8 mouse cellular contexts compared by ENCODE assay signal in genomic region chr13:49320040-49320439, GRCm38 (mm10). TPM values are rescaled to one million over a fixed set of nuclear protein-coding genes. Genes with fewer than 3 reads are reported as not detected.
DNase-seq lines count a peak whose midpoint lies in the region; ATAC-seq and TF ChIP-seq lines count a peak whose summit lies in the region.
"Had no signal": no experiment of that assay in that cellular context is flagged by ENCODE, and none has a peak within 500 bp of the region (broad histone marks: within the 10 kb centered on the region; RNA-seq: fewer than 3 reads in every experiment).

Gene Fgd3, minus strand, starts transcription at chr13:49320311.

- TF ChIP-seq CTCF in C2C12 (IDR thresholded peaks at IDR 0.05; ENCODE audit: control insufficient read depth, insufficient read depth, insufficient read length), result no peak
- TF ChIP-seq CTCF in left cerebral cortex, adult 2 months (IDR thresholded peaks at IDR 0.05), result no peak
- TF ChIP-seq CTCF in midbrain, postnatal 0 days (IDR thresholded peaks at IDR 0.05), result no peak

- no peaks in the 10 kb centered on the region for H3K27me3 ChIP-seq in C2C12 (ENCODE audit: control insufficient read depth, insufficient read depth, insufficient read length)
- H3K27me3 ChIP-seq in embryonic facial prominence, embryonic 13.5 days, result no peaks in the 10 kb centered on the region
- H3K27me3 ChIP-seq in hindbrain, embryonic 10.5 days (ENCODE audit: insufficient read depth, poor library complexity, severe bottlenecking), result peaks cover 61% of the 10 kb centered on the region
- H3K27me3 ChIP-seq in midbrain, postnatal 0 days (ENCODE audit: insufficient read depth, low read length), result no peaks in the 10 kb centered on the region

- peaks cover 33% of the 10 kb centered on the region for H3K79me3 ChIP-seq in C2C12 (ENCODE audit: low read depth)

- DNase-seq in ES-CJ7 (ENCODE audit: low read depth, low spot score), result peak; percentile 15
- DNase-seq in hindbrain, embryonic 10.5 days (ENCODE audit: low spot score), result peak; percentile 91
- peak; percentile 61 to 62 for DNase-seq in left cerebral cortex, adult 2 months (ENCODE audit: extremely low spot score in 1 of 2, low spot score in 2 of 2)
- DNase-seq in midbrain, postnatal 0 days (ENCODE audit: low spot score), result peak; percentile 87
- DNase-seq in testis, postnatal 14 days (ENCODE audit: low spot score), result peak; percentile 40

- H3K36me3 ChIP-seq in C2C12 (ENCODE audit: control insufficient read depth, insufficient read depth), result peaks cover 13% of the 10 kb centered on the region
- no peaks in the 10 kb centered on the region for H3K36me3 ChIP-seq in embryonic facial prominence, embryonic 13.5 days
- H3K36me3 ChIP-seq in hindbrain, embryonic 10.5 days, result no peaks in the 10 kb centered on the region
- H3K36me3 ChIP-seq in midbrain, postnatal 0 days (ENCODE audit: insufficient read depth, low read length), result no peaks in the 10 kb centered on the region

- H3K4me1 ChIP-seq in embryonic facial prominence, embryonic 13.5 days, result peaks cover 36% of the 10 kb centered on the region
- H3K4me1 ChIP-seq in hindbrain, embryonic 10.5 days (replicated peaks), result peaks cover 68% of the 10 kb centered on the region
- peaks cover 13% of the 10 kb centered on the region; the same call in 1 of the 2 replicates for H3K4me1 ChIP-seq in midbrain, postnatal 0 days (ENCODE audit: insufficient read depth, low read length)

- H3K27ac ChIP-seq in embryonic facial prominence, embryonic 13.5 days, result peak within 1 kb of the TSS; percentile 19; the same call in 1 of the 2 replicates
- peak within 1 kb of the TSS; percentile 83 for H3K27ac ChIP-seq in hindbrain, embryonic 10.5 days
- peak within 1 kb of the TSS; percentile 20 for H3K27ac ChIP-seq in left cerebral cortex, adult 2 months
- no peak within 1 kb of the TSS for H3K27ac ChIP-seq in midbrain, postnatal 0 days (ENCODE audit: low read depth, low read length)

- peak within 1 kb of the TSS; percentile 67 for H3K9ac ChIP-seq in embryonic facial prominence, embryonic 13.5 days
- peak within 1 kb of the TSS; percentile 42 for H3K9ac ChIP-seq in midbrain, postnatal 0 days (replicated peaks; ENCODE audit: low read length, poor library complexity, severe bottlenecking)

- no peaks in the 10 kb centered on the region for H3K9me3 ChIP-seq in embryonic facial prominence, embryonic 13.5 days
- no peaks in the 10 kb centered on the region for H3K9me3 ChIP-seq in hindbrain, embryonic 10.5 days
- H3K9me3 ChIP-seq in midbrain, postnatal 0 days (ENCODE audit: low read length), result no peaks in the 10 kb centered on the region

- H3K4me3 ChIP-seq in C2C12 (ENCODE audit: insufficient read depth, poor library complexity, severe bottlenecking), result peak within 1 kb of the TSS; percentile 43
- H3K4me3 ChIP-seq in embryonic facial prominence, embryonic 13.5 days, result peak within 1 kb of the TSS; percentile 37
- H3K4me3 ChIP-seq in hindbrain, embryonic 10.5 days, result peak within 1 kb of the TSS; percentile 47
- H3K4me3 ChIP-seq in left cerebral cortex, adult 2 months, result peak within 1 kb of the TSS; percentile 39
- peak within 1 kb of the TSS; percentile 37 for H3K4me3 ChIP-seq in midbrain, postnatal 0 days (ENCODE audit: low read depth, low read length)
- H3K4me3 ChIP-seq: erythroblast, embryonic 14.5 days had no signal

- H3K4me2 ChIP-seq in embryonic facial prominence, embryonic 13.5 days, result peak within 1 kb of the TSS; percentile 66
- H3K4me2 ChIP-seq in midbrain, postnatal 0 days (ENCODE audit: low read depth, low read length, poor library complexity, severe bottlenecking), result peak within 1 kb of the TSS; percentile 55

- intact Hi-C loops in left cerebral cortex, adult 2 months (cut with DNase I), result loop anchor here (5.0 kb wide), 1 partner anchor 327 kb away; no protein-coding TSS in a partner anchor

- H3ac ChIP-seq in C2C12 (ENCODE audit: control insufficient read depth, insufficient read length, low read depth), result peak within 1 kb of the TSS; percentile 83

- 1% methylated on average over 10 of the region's 10 CpGs for WGBS in embryonic facial prominence, embryonic 13.5 days
- under 1% methylated on average over 10 of the region's 10 CpGs for WGBS in hindbrain, embryonic 10.5 days
- WGBS in midbrain, postnatal 0 days, result 1% methylated on average over 10 of the region's 10 CpGs

- ATAC-seq in embryonic facial prominence, embryonic 13.5 days (ENCODE audit: insufficient number of reproducible peaks, insufficient read depth, low FRiP score, low TSS enrichment, low read depth), result peak; percentile 75; the same call in 1 of the 2 replicates
- ATAC-seq in midbrain, postnatal 0 days (ENCODE audit: low FRiP score), result peak; percentile 90

- peaks cover 52% of the 10 kb centered on the region for H3K79me2 ChIP-seq in C2C12 (ENCODE audit: control insufficient read depth, insufficient read depth)

TF ChIP-seq in C2C12, 6 proteins besides CTCF, POLR2A, EP300 and RAD21:
- TF ChIP-seq MAX (IDR thresholded peaks at IDR 0.05) (peak; percentile 99), MYOD1 (IDR thresholded peaks at IDR 0.05; ENCODE audit: control insufficient read depth, insufficient read length, low read depth) (peak; percentile 16), USF1 (IDR thresholded peaks at IDR 0.05; ENCODE audit: low read depth) (no peak), MYOG (IDR thresholded peaks at IDR 0.05; ENCODE audit: control insufficient read depth, extremely low read depth, insufficient read length) (no peak)

RNA-seq across cellular contexts. Expression of gene Fgd3, which starts in this region (rescaled TPM):
- 44.8 TPM for polyA plus RNA-seq in C2C12 (2012; fragmentation: generic; extraction: Trizol)
- polyA plus RNA-seq in embryonic facial prominence, embryonic 13.5 days (2015; fragmentation: Nextera tagmentation; extraction: Ambion mirVana), result 0.55 and 1.00 TPM in 2 replicates
- 0.98 TPM in 2 replicates for polyA plus RNA-seq in hindbrain, embryonic 10.5 days (2016; fragmentation: Nextera tagmentation; extraction: Ambion mirVana)
- 1 to 10 TPM; 6.7 to 7.1 TPM for total RNA-seq in left cerebral cortex, adult 2 months (2021)
- 9.3 and 12.0 TPM in 2 replicates for total RNA-seq in midbrain, postnatal 0 days (2014; rRNA removed)
- 2.1 and 2.4 TPM in 2 replicates for polyA plus RNA-seq in midbrain, postnatal 0 days (2015; fragmentation: Nextera tagmentation; extraction: Ambion mirVana)

Comparison
In these comparisons a context has a peak if more than half of its experiments do, and no peak if none do; other contexts are left out.
1. RNA of gene Fgd3 (polyA plus RNA-seq): 44.8 TPM in C2C12 (single experiment); 2.1 to 2.4 TPM in midbrain, postnatal 0 days, 0.55 to 1.00 TPM in embryonic facial prominence, embryonic 13.5 days and 0.98 TPM in hindbrain, embryonic 10.5 days; every median in the first group is over 10 times any median in the second.
2. Peak in ATAC-seq, H3K4me3 ChIP-seq, H3K27ac ChIP-seq, H3K9ac ChIP-seq and H3K4me2 ChIP-seq in embryonic facial prominence, embryonic 13.5 days; RNA of the gene not detected or under 1 TPM.
3. Peak in DNase-seq, H3K4me3 ChIP-seq and H3K27ac ChIP-seq in hindbrain, embryonic 10.5 days; RNA of the gene not detected or under 1 TPM.
4. DNase-seq: peak in every context shown above with its lines; median percentile 91 in hindbrain, embryonic 10.5 days; 87 in midbrain, postnatal 0 days; 62 in left cerebral cortex, adult 2 months; 40 in testis, postnatal 14 days; 15 in ES-CJ7.
5. Peak in every context shown above with its lines, with median percentiles within 50 percentile points of each other: H3K4me3 ChIP-seq.